Mouse (Mus musculus): Measurements from ENCODE around the gene Rcn3.

- TF ChIP-seq CTCF (IDR thresholded peaks at IDR 0.05; ENCODE audit: low read depth, low read length) (no peak), POLR2A (IDR thresholded peaks at IDR 0.05; ENCODE audit: borderline replicate concordance, low read depth, low read length) (no peak)
Observed at GRCm38 (mm10) chr7:45058607-45059571, 33.1 kb downstream of the Rcn3 start.

All from bone marrow macrophage, adult 2 months (primary cell).